Mouse (Mus musculus): ENCODE results near the gene Gm21996. TPM values are rescaled to one million over a fixed set of nuclear protein-coding genes. Genes with fewer than 3 reads are reported as not detected.
"Not testable (repeated sequence)": the region's sequence is repeated elsewhere in the genome, so short reads cannot be mapped to it uniquely, and the experiment has no call there.

Gene Gm21996
- not detected in 2 replicates for polyA plus RNA-seq (2014; fragmentation: Nextera tagmentation; extraction: Ambion mirVana)

GRCm38 (mm10) chrY:89745432-89745831 lies at the start of gene Gm21996:
Gm21996 (minus strand) TSS chrY:89745532.
- not testable (repeated sequence) for ATAC-seq (replicated peaks; ENCODE audit: insufficient number of reproducible peaks, low FRiP score, low TSS enrichment, low read depth); H3K4me1 ChIP-seq (ENCODE audit: control insufficient read depth, insufficient read depth, low read length); H3K4me2 ChIP-seq (ENCODE audit: low read depth, low read length); H3K27me3 ChIP-seq (ENCODE audit: control insufficient read depth, insufficient read depth, low read length); H3K4me3 ChIP-seq (ENCODE audit: low read depth, low read length); H3K9me3 ChIP-seq (replicated peaks; ENCODE audit: control insufficient read depth, low read length); H3K9ac ChIP-seq (replicated peaks; ENCODE audit: low read length); H3K36me3 ChIP-seq (replicated peaks; ENCODE audit: control insufficient read depth, insufficient read depth, low read depth, low read length); DNase-seq (ENCODE audit: low spot score); H3K27ac ChIP-seq (replicated peaks; ENCODE audit: low read depth, low read length)
- no CpG with 5 or more reads among the region's 7 CpGs for WGBS

All from embryonic facial prominence, embryonic 11.5 days (tissue).